Mouse (Mus musculus) neutrophil, adult 5-6 weeks (primary cell): ENCODE results near the gene Pdxk. TPM values are rescaled to one million over a fixed set of nuclear protein-coding genes. Genes with fewer than 3 reads are reported as not detected.
"Not testable (repeated sequence)": the region's sequence is repeated elsewhere in the genome, so short reads cannot be mapped to it uniquely, and the experiment has no call there.

ENCODE experiments used
- ATAC-seq: fragments of 151-379, 151-347 bp; 2 replicates; pipeline ENCODE4 v1.8.0; 2017; ENCODE audit warnings: mild to moderate bottlenecking, moderate TSS enrichment; ENCODE audit not compliant: insufficient number of reproducible peaks, poor library complexity, low FRiP score, severe bottlenecking; ENCODE audit errors: extremely low read depth
- total RNA-seq: library from RNA; stranded (forward); fragments of 200-1000 nt; gene quantifications from 2 replicates; pipeline ENCODE4 v1.2.3, GENCODE M21; 2017

Pdxk gene
- total RNA-seq: 5.2 and 6.0 TPM in 2 replicates

- ATAC-seq: peak; percentile 83
Observed at GRCm38 (mm10) chr10:78464792-78465207, at the start of gene Pdxk. Gene Pdxk (minus strand): TSS chr10:78464975.

DNA sequence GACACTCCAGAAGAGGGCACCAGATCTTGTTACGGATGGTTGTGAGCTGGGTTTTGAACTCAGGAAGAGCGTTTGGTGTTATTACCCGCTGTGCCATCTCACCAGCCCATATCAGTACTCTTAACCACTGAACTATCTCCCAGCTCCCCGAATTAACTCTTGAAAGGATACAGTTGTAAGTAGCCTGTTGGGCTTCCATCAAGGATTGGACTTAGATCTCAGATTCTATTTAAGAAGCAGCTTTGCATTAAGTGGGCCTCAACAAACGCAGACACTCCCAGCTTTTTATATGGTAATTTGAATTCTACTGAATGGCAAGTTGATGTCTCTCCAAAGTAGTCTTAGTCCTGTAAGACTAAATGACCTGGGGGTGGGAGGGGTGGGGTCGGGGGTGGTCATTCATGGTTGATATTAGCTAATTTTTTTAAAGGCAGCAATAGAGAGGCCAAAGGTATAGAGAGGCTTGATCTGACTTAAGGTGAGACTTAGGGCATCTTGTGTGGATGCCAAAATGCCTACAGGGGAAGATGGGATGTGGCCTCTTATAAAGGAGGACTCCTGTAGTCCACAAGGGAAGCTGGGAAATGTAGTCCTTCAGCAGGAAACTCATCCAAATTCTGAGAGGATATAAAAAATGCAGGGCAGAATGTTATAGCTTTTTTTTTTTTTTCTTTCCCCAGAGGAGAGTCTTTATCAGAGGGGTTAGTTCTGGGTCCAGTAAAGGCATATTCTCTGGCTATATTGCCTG, 38.4 kb upstream of the Pdxk start:
- no peak for ATAC-seq

DNA sequence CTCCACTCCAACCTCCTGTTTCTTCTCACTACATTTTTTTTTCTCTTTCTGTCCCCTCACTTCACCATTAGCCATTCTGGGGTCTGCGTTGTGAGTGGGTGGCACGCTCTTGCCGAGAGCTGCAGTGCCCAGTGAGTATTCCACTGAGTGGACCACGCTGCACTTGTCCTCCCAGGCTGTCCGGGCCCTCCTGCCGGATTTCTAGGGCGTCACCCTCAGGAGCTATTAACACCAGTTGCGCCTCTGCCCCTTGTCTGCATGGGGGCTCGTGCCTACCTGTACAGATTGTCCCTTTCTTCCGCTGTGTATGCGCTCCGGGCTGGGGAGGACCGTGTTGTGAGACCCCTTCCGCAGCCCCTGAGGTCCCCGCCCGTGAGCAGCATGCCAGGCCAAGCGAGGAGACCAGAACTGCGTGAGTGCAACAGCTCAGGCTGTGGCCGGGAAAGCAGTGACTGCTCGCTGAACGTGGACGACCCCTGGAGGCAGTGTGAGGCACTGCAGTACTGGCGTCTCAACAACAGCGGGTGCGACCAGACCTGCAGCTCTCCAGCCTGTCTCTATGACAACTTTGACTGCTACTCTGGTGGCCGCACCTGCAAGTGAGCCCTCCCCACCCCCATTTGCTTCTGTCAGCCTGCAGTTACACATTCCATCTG, 22.8 kb upstream of the Pdxk start:
- ATAC-seq: peak; percentile 93

- ATAC-seq: no peak
Observed at GRCm38 (mm10) chr10:78486871-78487270, 22.1 kb upstream of the Pdxk start.

- ATAC-seq: not testable (repeated sequence)
Observed at GRCm38 (mm10) chr10:78485369-78485768, 20.6 kb upstream of the Pdxk start.

- peak; percentile 73 for ATAC-seq
Observed at GRCm38 (mm10) chr10:78481928-78482499, 17.2 kb upstream of the Pdxk start.

DNA sequence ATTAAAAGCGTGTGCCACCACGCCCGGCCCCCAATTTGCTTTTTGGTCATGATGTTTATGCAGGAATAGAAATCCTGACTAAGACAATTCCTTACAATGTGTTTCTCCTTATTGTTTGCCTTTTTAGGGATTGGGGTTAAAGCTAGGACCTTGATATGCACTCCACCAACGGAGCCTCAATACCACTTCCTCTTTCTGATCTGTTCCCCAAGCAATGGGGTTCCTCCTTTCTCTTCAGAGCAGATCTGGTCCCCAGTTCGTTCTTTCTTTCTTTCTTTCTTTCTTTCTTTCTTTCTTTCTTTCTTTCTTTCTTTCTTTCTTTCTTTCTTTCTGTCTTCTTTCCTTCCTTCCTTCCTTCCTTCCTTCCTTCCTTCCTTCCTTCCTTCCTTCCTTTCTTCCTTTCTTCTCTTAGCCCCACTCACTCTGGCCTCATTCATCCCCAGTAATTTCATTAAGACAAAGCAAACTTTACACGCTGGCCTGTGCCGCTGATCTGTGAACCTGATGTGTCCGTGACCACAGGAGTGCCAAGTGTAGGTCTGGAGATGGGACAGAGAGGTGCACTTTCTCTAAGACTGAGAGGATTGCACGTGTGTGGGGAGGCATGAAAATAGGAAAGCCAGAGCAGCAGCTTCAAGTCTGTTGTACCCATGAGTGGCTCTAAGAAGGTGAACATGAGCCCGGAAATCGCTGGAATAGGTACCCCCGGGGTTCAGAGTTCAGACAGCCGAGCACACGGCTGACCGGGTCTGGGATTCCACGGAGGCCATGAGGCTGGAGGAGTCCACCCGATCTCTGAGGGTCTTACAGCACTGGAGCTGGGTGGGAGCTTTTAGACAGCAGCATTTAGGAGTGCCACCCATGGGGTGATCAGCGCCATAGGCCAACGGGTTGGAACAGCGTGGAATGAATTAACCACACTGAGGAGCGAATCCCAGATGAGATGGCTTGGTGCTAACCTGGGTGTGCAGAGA, 16.5 kb upstream of the Pdxk start:
- peak; percentile 55; the same call in 1 of the 2 replicates for ATAC-seq

DNA sequence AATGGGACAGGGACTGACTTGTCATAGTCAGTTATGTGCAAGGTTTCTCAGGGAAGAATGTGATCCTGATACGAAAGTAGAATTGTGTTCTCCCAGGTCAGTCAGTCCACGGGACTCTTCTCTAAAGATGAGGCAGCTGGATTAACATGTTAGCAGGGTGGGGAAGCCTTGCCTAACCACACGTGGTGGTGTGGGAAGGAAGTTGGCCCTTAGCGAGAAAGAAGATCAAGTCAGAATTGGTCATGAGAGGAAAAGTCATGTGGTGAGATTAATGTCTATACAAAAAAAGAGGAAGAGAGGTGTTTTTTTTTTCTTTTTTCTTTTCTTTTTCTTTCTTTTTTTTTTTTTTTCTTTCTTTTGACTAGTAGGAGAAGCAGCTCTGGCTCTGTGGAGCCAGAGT, 12.0 kb upstream of the Pdxk start:
- peak; percentile 34; the same call in 1 of the 2 replicates for ATAC-seq

DNA sequence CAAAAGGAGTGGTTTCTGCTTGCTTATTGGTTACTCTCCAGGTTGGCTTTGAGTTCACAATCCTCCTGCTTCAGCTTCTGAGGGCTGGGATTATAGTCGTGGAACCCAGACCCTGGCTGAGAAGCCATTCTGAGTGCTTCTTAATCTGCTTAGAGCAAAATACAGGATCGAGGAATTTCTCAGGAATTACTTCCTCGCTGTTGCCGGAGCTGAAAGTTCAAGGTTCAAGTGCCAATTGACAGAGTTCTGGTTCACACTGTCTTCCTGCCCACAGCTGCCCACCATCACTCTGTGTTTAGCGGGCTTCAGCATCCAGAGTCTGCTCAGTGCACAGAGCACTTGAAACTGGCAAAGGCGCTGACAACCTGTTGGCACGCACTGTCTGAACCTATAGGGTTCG, 10.0 kb upstream of the Pdxk start:
- no peak for ATAC-seq

DNA sequence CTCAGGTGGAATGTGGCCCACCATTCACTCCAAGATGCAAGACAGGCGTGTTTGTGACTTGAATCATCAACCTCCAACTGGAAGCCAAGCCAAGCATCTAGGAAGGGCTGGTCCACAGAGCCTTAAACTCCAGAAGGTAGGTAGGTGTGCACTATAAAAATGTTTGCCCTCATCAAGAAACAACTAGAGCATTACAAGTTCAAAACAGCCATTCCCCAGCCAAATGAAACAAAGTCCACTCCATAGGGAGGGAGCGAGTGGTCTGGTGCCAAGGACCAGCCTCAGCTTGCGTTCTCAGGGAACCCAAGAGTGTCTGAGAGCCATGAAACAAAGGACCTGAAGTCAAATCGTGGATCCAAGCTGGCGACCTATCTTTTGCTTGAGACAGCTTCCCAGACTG, 8.7 kb upstream of the Pdxk start:
- ATAC-seq: no peak

GRCm38 (mm10) chr10:78472046-78472445, 7.3 kb upstream of the Pdxk start:
- no peak for ATAC-seq

DNA sequence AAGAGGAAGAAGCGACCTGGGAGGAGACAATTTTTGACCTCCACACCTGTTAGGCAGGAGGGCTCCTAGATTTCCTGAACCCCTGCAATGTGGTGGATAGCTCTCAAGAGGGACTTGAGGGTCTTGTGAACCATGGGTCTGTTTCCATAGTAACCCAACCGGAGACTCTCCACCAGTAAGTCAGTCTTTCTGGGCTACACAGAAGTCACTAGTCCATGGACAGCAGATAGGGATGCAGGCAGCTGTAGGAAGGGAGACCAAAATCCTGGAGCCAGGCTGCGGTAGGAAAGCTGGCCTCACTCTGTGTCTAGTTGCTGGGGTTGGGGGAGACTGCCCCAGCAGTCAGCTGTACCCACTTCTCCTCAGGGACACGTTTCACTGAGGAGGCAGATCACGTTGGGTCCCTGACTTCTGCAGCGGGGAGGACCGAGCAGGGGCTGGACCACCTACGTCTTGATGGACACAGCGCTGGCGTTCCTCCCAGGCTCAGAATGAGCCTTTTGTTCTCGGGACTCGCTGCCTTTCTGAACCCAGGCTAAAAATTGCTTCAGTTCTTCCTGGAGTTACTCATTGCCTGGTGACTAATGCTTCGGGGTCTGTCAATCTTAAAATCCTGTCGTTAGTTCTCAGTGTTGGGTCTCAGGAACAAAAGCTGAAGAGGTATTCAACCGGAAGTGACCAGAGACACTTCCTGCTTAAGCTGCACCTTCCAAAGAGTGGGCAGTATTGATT, 6.0 kb upstream of the Pdxk start:
- ATAC-seq: no peak

GRCm38 (mm10) chr10:78467761-78468310, 3.1 kb upstream of the Pdxk start:
- no peak for ATAC-seq

GRCm38 (mm10) chr10:78466647-78467046, 1.9 kb upstream of the Pdxk start:
- no peak for ATAC-seq

DNA sequence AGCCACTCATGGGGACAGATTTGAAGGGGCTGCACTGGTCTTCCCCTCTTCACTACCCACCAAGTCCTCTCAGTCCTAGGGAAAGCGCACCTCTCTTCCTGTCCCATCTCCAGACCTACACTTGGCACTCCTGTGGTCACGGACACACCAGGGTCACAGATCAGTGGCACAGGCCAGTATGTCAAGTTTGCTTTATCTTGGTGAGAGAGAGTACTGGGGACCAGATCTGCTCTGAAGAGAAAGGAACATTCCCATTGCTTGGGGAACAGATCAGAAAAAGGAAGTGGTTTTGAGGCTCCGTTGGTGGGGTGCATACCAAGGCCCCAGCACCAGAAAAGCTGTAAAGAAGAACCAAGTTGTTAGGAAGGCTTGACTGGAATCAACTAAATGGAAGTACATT, 697 bp upstream of the Pdxk start:
- no peak for ATAC-seq

- no peak; the same call in 1 of the 2 replicates for ATAC-seq
Observed at GRCm38 (mm10) chr10:78464201-78464791, 479 bp downstream of the Pdxk start.

DNA sequence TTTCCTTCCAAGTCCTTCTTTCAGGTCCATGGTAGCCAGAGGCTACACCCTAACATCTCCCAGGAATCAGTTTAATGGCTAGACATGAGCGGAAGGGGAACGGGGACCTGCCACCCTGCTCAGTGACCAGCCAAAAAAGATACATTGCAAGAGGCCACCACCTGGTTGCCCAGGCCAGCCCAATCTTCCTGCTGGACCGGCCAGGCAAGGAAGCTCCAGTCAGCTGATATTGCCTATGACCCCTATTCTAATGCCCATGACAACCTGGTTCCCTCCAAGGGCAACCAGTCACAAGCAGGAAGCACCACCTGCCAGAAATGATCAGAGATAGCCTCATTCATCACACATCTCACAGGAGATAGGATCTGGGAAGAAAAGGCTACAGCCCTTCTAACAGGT, 1.0 kb downstream of the Pdxk start:
- no peak for ATAC-seq
